Mouse (Mus musculus): ENCODE results near the gene Il17ra.

DNA sequence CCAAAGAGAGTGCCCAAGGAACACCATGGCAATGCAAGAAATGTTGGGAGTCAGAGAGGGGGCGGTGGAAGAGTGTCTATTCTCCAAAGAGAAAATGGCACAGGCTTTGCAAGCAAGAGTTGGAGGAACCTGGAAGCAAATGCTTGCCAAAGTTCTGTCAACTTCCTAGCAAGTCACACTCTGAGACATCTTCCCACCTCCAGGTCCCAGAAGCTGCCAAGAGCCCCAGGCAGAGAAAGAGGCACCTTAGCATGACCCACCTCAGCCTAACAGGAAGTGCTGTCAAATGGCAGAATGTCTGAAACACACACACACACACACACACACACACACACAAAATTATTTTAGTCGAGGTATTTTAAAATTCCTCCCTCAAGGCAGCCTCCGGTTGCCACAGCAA is 41.0 kb downstream of the Il17ra start:
- no peak for TF ChIP-seq CTCF (IDR thresholded peaks at IDR 0.05; ENCODE audit: low read depth, low read length)
- TF ChIP-seq POLR2A (IDR thresholded peaks at IDR 0.05; ENCODE audit: extremely low read depth, insufficient read depth, low read length): no peak
